Mouse (Mus musculus) cerebellum, postnatal 36 days (tissue): ENCODE measurements around the gene Rbfox1.

Experiments
- DNase-seq, 2 experiments: peaks; one replicate each; pipeline ENCODE4 v3.0.0; 2021 to 2022; ENCODE audit warnings: mixed read lengths in 2 of 2

Gene Rbfox1

DNA sequence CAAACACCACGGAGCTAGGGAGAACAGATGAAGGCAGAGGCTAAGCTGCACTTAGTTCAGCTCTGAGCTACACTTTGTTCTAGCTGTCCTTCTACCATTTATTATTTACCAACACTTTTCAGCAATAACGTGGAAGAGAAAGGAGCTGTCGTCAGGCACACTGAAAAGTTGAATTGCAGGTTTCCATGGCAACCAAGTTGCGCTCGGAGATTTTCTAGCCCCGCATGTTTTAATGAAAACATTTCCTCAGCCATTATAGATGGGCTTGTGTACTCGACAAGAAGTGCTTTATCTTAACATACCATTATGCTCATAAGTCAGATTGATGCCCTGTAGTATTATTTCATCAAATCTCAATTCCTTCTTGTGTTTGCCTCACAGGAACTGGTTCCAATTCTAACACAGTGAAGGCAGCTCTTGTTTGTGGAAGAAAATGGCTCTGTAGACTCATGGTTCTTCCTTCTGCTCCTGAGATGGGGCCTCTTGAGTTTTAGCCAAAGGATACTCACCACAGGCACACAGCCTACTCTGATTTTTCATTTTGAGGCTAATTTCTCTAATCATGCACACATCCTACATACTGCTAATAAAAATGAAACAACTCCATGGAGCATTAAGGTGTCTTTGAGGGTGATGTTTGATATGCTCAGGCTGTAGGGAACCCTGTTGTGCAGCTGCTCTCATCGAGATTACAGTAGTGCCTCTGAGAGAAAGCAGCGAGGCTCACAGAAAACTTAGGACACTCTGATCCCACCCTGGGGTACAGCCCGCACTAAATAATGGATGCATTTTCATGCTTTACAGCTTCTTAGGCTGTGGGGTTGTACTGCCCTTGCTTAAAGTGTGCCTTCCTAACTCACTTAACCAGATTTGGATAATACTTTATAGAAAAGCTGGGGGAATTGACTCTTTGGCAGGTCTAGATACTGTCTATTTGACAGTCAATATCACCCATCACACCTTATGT is 107.2 kb downstream of the Rbfox1 start:
- no peak for DNase-seq

DNA sequence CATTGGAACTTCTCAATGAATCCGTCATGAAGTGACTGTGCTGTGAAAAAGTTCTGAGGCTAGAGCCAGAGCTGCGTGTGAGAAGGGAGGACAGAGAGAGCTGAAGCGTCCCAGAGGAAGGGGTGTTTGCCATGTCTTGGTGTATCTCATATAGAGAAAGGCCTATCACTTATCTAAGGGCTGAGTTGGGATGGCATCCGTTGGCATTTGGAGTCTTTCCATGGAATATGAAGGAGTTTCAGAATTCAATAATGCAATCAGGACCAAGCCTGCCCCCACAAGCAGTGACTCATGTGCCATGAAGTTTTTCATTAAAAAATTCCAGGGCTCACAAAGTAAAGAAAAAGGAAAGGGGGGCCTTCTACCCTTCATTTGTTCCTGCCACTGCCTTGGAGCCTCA is 112.0 kb downstream of the Rbfox1 start:
- DNase-seq = no peak

DNA sequence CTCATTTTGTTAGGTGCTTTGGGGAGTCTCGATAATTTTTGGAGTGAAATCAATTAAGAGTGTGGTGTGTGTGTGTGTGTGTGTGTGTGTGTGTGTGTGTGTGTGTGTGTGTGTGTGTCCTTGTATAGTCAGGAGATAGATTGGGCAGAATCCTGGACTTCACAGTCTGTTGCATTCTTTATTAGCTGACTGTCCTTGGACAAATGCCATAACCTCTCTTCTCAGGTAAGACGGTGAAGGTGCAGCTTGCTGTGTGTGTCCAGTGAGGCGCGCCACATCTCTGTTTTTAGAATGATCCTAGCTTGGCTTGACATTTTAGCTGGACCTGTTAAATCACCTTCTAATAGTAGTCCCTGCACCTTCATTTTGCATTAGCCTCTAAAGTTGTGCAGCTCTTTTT is 112.5 kb downstream of the Rbfox1 start:
- no peak for DNase-seq

- no peak for DNase-seq
Observed at GRCm38 (mm10) chr16:6000016-6000415, 114.9 kb downstream of the Rbfox1 start.

DNA sequence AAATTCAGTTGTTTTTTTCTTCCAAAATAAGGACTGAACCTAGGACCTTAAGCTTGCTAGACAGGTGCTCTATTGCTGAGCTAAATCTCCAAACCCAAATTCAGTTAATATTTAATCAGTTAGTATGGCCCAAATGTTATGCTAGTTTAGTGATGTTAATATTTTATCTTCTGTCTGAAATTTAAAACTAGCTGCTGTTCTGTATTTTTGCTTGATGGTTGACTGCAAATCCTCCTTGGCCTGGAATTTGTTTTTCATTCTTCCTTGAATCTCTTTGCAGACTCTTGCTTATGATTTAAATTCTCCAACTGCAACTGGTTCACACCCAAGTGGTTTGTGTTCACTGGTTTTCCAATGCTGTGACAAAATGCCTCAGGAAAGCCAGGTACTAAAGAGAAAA is 121.8 kb downstream of the Rbfox1 start:
- no peak for DNase-seq

- DNase-seq = no peak
Observed at GRCm38 (mm10) chr16:6012853-6013252, 127.7 kb downstream of the Rbfox1 start.

GRCm38 (mm10) chr16:6018639-6019038 is 133.5 kb downstream of the Rbfox1 start:
- DNase-seq = peak; percentile 91 to 96

DNA sequence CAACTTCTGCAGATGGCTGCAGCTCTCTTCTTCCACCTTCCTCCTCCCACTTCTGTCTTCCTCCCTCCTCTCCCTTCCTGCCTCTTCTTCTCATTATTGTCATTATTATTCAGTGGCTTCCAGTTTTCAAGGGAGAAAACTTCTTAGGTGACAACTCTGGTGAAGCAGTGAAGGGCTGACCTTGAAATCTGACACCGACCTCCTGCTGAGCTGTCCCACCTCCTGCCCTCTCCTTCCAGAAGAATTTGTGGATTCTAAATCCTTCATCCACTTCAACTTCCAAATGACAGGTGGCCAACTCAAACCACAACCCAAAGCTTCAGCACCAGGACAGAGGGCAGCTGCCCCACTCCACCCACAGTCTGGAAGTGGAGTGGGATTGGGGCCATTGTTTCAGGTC is 134.2 kb downstream of the Rbfox1 start:
- no peak for DNase-seq

GRCm38 (mm10) chr16:6031280-6031679 is 146.1 kb downstream of the Rbfox1 start:
- DNase-seq = no peak

DNA sequence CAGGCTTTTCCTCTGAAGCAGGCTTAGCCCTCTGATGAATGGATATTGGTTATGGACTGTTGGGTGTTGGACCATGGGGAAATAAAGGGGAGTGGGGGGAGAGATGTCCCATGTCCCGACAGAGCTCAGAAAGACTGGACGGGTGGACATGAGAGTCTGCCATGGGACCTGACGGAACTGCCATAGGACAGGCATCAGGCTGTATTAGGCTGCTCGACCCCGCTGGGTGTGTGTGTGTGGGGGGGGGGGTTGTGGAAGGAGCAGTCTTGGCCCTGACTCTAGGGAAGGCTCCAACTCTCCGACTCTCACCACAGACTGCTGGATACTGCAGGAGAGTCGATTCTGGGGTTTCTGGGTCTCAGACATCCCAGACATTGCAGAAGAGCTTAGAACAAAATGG is 147.4 kb downstream of the Rbfox1 start:
- no peak for DNase-seq

- DNase-seq = peak; percentile 22 to 35
Observed at GRCm38 (mm10) chr16:6034876-6035275, 149.7 kb downstream of the Rbfox1 start.

- DNase-seq = no peak
Observed at GRCm38 (mm10) chr16:6037009-6037408, 151.9 kb downstream of the Rbfox1 start.

- no peak for DNase-seq
Observed at GRCm38 (mm10) chr16:6042766-6043165, 157.6 kb downstream of the Rbfox1 start.

- no peak for DNase-seq
Observed at GRCm38 (mm10) chr16:6048601-6049000, 163.4 kb downstream of the Rbfox1 start.

GRCm38 (mm10) chr16:6062495-6062894 is 177.3 kb downstream of the Rbfox1 start:
- no peak for DNase-seq

DNA sequence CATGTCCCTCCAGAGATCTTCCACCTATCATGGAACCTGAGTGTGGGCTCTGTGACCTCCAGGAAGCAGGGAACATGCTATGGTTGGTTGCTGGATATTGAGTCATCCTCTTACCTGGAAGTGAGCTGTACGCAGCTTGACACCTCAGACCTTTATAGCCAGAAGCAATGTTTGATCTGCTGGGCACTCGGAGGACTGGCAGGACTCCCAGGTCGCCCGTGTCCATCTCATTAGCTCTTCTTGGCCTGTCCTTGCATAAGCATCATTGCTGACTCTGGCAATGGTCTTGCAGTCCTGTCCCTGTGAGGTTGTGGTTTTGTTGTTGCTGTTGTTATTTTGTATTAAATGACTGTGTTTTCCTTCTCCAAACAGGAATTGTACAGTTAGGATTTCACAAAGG is 180.3 kb downstream of the Rbfox1 start:
- DNase-seq = peak; percentile 60 to 63

- peak; percentile 40 to 41 for DNase-seq
Observed at GRCm38 (mm10) chr16:6075442-6076050, 190.4 kb downstream of the Rbfox1 start.

GRCm38 (mm10) chr16:6079017-6079416 is 193.9 kb downstream of the Rbfox1 start:
- no peak for DNase-seq

- peak; percentile 77 to 82 for DNase-seq
Observed at GRCm38 (mm10) chr16:6084701-6085365, 199.7 kb downstream of the Rbfox1 start.

GRCm38 (mm10) chr16:6086200-6086599 is 201.0 kb downstream of the Rbfox1 start:
- DNase-seq = peak; percentile 62 to 66

- peak in 1 of 2 experiments; percentile 40 for DNase-seq
Observed at GRCm38 (mm10) chr16:6091326-6092123, 206.4 kb downstream of the Rbfox1 start.

DNA sequence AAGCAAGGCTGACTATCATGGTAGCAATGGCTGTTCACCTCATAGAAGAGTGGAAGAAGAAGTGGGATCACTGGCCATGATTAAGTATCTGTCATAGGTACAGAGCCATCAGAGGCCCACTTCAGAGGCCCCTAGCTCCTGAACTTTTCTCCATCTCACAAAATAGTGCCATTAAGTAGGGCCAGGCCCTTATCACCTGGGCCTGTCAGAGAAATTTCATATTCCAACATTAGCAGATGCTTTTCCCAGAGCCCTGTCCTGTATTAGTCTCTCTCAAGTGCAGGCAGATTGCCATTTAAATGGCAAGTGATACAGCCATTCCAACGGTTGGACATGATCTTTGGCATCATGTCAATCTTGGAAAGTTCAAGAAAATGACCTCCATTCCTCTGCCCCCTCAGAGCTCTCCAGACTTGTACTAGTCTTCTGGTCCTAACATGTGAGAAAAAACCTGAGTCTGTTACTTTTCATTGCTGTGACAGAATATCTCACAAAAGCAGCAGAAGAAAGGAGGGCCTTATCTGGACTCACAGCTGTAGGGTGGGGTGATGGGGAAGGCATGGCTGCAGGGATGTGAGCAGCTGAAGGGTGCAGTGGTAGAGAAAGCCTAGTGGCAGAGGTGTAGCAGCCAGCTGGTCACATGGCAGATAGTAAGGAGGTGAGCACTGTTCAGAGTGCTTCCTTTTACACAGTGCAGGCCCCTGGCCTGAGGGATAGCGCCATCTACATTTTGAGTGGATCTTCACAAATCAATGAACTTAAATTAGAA is 210.6 kb downstream of the Rbfox1 start:
- DNase-seq = no peak
